Mouse (Mus musculus): ENCODE measurements around the gene Prpsap1. TPM values are rescaled to one million over a fixed set of nuclear protein-coding genes. Genes with fewer than 3 reads are reported as not detected.
A peak's percentile ranks its signal among the peaks of the same experiment; 100 is the strongest.

Gene Prpsap1
- polyA plus RNA-seq, 1 experiment = 132 TPM

GRCm38 (mm10) chr11:116531371-116532191, 37.6 kb upstream of the Prpsap1 start:
- peak; percentile 20 for DNase-seq (ENCODE audit: low read depth)
- TF ChIP-seq POLR2A (IDR thresholded peaks at IDR 0.05; ENCODE audit: borderline replicate concordance, extremely low read depth, insufficient read depth, insufficient read length, poor library complexity, severe bottlenecking) = no peak

GRCm38 (mm10) chr11:116530187-116531147, 36.5 kb upstream of the Prpsap1 start, which contains the start of gene Sphk1:
Sphk1 (plus strand) TSS chr11:116530925.
- TF ChIP-seq CTCF (IDR thresholded peaks at IDR 0.05; ENCODE audit: borderline replicate concordance, extremely low read depth, insufficient read depth, insufficient read length) (no peak), POLR2A (IDR thresholded peaks at IDR 0.05; ENCODE audit: borderline replicate concordance, extremely low read depth, insufficient read depth, insufficient read length, poor library complexity, severe bottlenecking) (no peak)

GRCm38 (mm10) chr11:116528636-116529320, 34.8 kb upstream of the Prpsap1 start:
- TF ChIP-seq POLR2A (IDR thresholded peaks at IDR 0.05; ENCODE audit: borderline replicate concordance, extremely low read depth, insufficient read depth, insufficient read length, poor library complexity, severe bottlenecking) (no peak), CTCF (IDR thresholded peaks at IDR 0.05; ENCODE audit: borderline replicate concordance, extremely low read depth, insufficient read depth, insufficient read length) (no peak)
- peak; percentile 17 for DNase-seq (ENCODE audit: low read depth)

More at GRCm38 (mm10) chr11:116530187-116531147, 36.5 kb upstream of the Prpsap1 start, which contains the start of gene Sphk1:
- peak; percentile 64 for DNase-seq (ENCODE audit: low read depth)

- no peak for TF ChIP-seq POLR2A (IDR thresholded peaks at IDR 0.05; ENCODE audit: borderline replicate concordance, extremely low read depth, insufficient read depth, insufficient read length, poor library complexity, severe bottlenecking)
- TF ChIP-seq CTCF (IDR thresholded peaks at IDR 0.05; ENCODE audit: borderline replicate concordance, extremely low read depth, insufficient read depth, insufficient read length) = no peak
- DNase-seq (ENCODE audit: low read depth) = peak; percentile 63
Measured at GRCm38 (mm10) chr11:116523699-116524189, 29.7 kb upstream of the Prpsap1 start.

GRCm38 (mm10) chr11:116522886-116523698, 29.1 kb upstream of the Prpsap1 start:
- TF ChIP-seq CTCF (IDR thresholded peaks at IDR 0.05; ENCODE audit: borderline replicate concordance, extremely low read depth, insufficient read depth, insufficient read length) (no peak), POLR2A (IDR thresholded peaks at IDR 0.05; ENCODE audit: borderline replicate concordance, extremely low read depth, insufficient read depth, insufficient read length, poor library complexity, severe bottlenecking) (no peak)
- DNase-seq (ENCODE audit: low read depth) = peak; percentile 18

GRCm38 (mm10) chr11:116522046-116522445, 28.0 kb upstream of the Prpsap1 start:
- DNase-seq (ENCODE audit: low read depth) = no peak
- TF ChIP-seq POLR2A (IDR thresholded peaks at IDR 0.05; ENCODE audit: borderline replicate concordance, extremely low read depth, insufficient read depth, insufficient read length, poor library complexity, severe bottlenecking) (no peak), CTCF (IDR thresholded peaks at IDR 0.05; ENCODE audit: borderline replicate concordance, extremely low read depth, insufficient read depth, insufficient read length) (no peak)

GRCm38 (mm10) chr11:116521143-116521542, 27.1 kb upstream of the Prpsap1 start:
- no peak for TF ChIP-seq POLR2A (IDR thresholded peaks at IDR 0.05; ENCODE audit: borderline replicate concordance, extremely low read depth, insufficient read depth, insufficient read length, poor library complexity, severe bottlenecking)
- TF ChIP-seq CTCF (IDR thresholded peaks at IDR 0.05; ENCODE audit: borderline replicate concordance, extremely low read depth, insufficient read depth, insufficient read length) = no peak
- DNase-seq (ENCODE audit: low read depth) = no peak

- DNase-seq (ENCODE audit: low read depth) = no peak
- TF ChIP-seq POLR2A (IDR thresholded peaks at IDR 0.05; ENCODE audit: borderline replicate concordance, extremely low read depth, insufficient read depth, insufficient read length, poor library complexity, severe bottlenecking) (no peak), CTCF (IDR thresholded peaks at IDR 0.05; ENCODE audit: borderline replicate concordance, extremely low read depth, insufficient read depth, insufficient read length) (no peak)
Measured at GRCm38 (mm10) chr11:116518482-116518881, 24.5 kb upstream of the Prpsap1 start.

- TF ChIP-seq CTCF (IDR thresholded peaks at IDR 0.05; ENCODE audit: borderline replicate concordance, extremely low read depth, insufficient read depth, insufficient read length) = 0 out of 2 replicates have a peak, but pooled peaks have one; percentile 19
- TF ChIP-seq POLR2A (IDR thresholded peaks at IDR 0.05; ENCODE audit: borderline replicate concordance, extremely low read depth, insufficient read depth, insufficient read length, poor library complexity, severe bottlenecking) = no peak
- DNase-seq (ENCODE audit: low read depth) = no peak
Measured at GRCm38 (mm10) chr11:116515330-116516020, 21.5 kb upstream of the Prpsap1 start.
